Comparison of ENCODE assay signal across 9 mouse cellular contexts in genomic region chr12:102308457-102309011, GRCm38 (mm10). TPM values are rescaled to one million over a fixed set of nuclear protein-coding genes. Genes with fewer than 3 reads are reported as not detected.
DNase-seq lines count a peak whose midpoint lies in the region; ATAC-seq and TF ChIP-seq lines count a peak whose summit lies in the region.
"Had no signal": no experiment of that assay in that cellular context is flagged by ENCODE, and none has a peak within 500 bp of the region (broad histone marks: within the 10 kb centered on the region; RNA-seq: fewer than 3 reads in every experiment).

No protein-coding gene starts in this region.

- no peak for TF ChIP-seq CTCF in liver, embryonic 14.5 days (IDR thresholded peaks at IDR 0.05; ENCODE audit: low read depth)

- TF ChIP-seq EP300 in liver, embryonic 14.5 days (IDR thresholded peaks at IDR 0.05; ENCODE audit: low read depth) = no peak

- no peak overlapping the region for H3K4me3 ChIP-seq in forebrain, embryonic 12.5 days (replicated peaks)
- no peak overlapping the region for H3K4me3 ChIP-seq in forebrain, embryonic 10.5 days
- no peak overlapping the region for H3K4me3 ChIP-seq in heart, embryonic 11.5 days (ENCODE audit: low read depth, low read length)
- no peak overlapping the region for H3K4me3 ChIP-seq in liver, embryonic 14.5 days (ENCODE audit: insufficient read depth in 1 of 2, low read depth in 2 of 2, low read length in 2 of 2)
- H3K4me3 ChIP-seq in neural tube, embryonic 15.5 days (replicated peaks) = no peak overlapping the region
- H3K4me3 ChIP-seq: erythroblast, embryonic 14.5 days had no signal

- H3K4me2 ChIP-seq in forebrain, embryonic 12.5 days = no peak overlapping the region
- peak overlapping the region; percentile 36 for H3K4me2 ChIP-seq in heart, embryonic 11.5 days
- H3K4me2 ChIP-seq in liver, embryonic 14.5 days (ENCODE audit: low read depth) = no peak overlapping the region
- H3K4me2 ChIP-seq in neural tube, embryonic 15.5 days = no peak overlapping the region

- H3K4me1 ChIP-seq in forebrain, embryonic 12.5 days = peaks cover 10% of the 10 kb centered on the region
- H3K4me1 ChIP-seq in forebrain, embryonic 10.5 days = peaks cover 22% of the 10 kb centered on the region
- peaks cover 49% of the 10 kb centered on the region for H3K4me1 ChIP-seq in heart, embryonic 11.5 days (ENCODE audit: control insufficient read depth, insufficient read depth, low read length)
- peaks cover 0 to 34% of the 10 kb centered on the region in 2 experiments; a peak in 2 of 4 replicates for H3K4me1 ChIP-seq in liver, embryonic 14.5 days (replicated peaks; ENCODE audit: control insufficient read depth in 2 of 2, insufficient read depth in 2 of 2, low read length in 1 of 2)
- peaks cover 34% of the 10 kb centered on the region for H3K4me1 ChIP-seq in neural tube, embryonic 15.5 days

- H3K9ac ChIP-seq in forebrain, embryonic 12.5 days = no peak overlapping the region
- 0 out of 2 replicates have a peak overlapping the region, but pooled peaks have one; percentile 34 for H3K9ac ChIP-seq in heart, embryonic 11.5 days (ENCODE audit: low read depth, low read length)
- no peak overlapping the region for H3K9ac ChIP-seq in liver, embryonic 14.5 days (replicated peaks)
- no peak overlapping the region for H3K9ac ChIP-seq in neural tube, embryonic 15.5 days (replicated peaks)

- no peak for ATAC-seq in forebrain, embryonic 12.5 days (ENCODE audit: low FRiP score)
- peak; percentile 62; the same call in 1 of the 2 replicates for ATAC-seq in heart, embryonic 11.5 days (replicated peaks; ENCODE audit: insufficient number of reproducible peaks, low FRiP score, low TSS enrichment)
- ATAC-seq in liver, embryonic 14.5 days (ENCODE audit: insufficient read depth) = peak; percentile 19
- ATAC-seq in neural tube, embryonic 15.5 days (ENCODE audit: low FRiP score) = peak; percentile 53; the same call in 1 of the 2 replicates

- H3K36me3 ChIP-seq in forebrain, embryonic 12.5 days (replicated peaks) = no peaks in the 10 kb centered on the region
- no peaks in the 10 kb centered on the region for H3K36me3 ChIP-seq in forebrain, embryonic 10.5 days (replicated peaks)
- H3K36me3 ChIP-seq in heart, embryonic 11.5 days (ENCODE audit: control insufficient read depth, insufficient read depth, low read length) = no peaks in the 10 kb centered on the region
- no peaks in the 10 kb centered on the region for H3K36me3 ChIP-seq in liver, embryonic 14.5 days (replicated peaks; ENCODE audit: control insufficient read depth, insufficient read depth, low read depth)
- no peaks in the 10 kb centered on the region for H3K36me3 ChIP-seq in neural tube, embryonic 15.5 days

- H3K27me3 ChIP-seq in forebrain, embryonic 12.5 days = no peaks in the 10 kb centered on the region
- H3K27me3 ChIP-seq in forebrain, embryonic 10.5 days (ENCODE audit: poor library complexity, severe bottlenecking) = no peaks in the 10 kb centered on the region
- no peaks in the 10 kb centered on the region for H3K27me3 ChIP-seq in heart, embryonic 11.5 days (ENCODE audit: control insufficient read depth, insufficient read depth, low read length)
- H3K27me3 ChIP-seq in liver, embryonic 14.5 days (ENCODE audit: control insufficient read depth, insufficient read depth, low read length) = no peaks in the 10 kb centered on the region
- no peaks in the 10 kb centered on the region for H3K27me3 ChIP-seq in neural tube, embryonic 15.5 days (replicated peaks)

- no peaks in the 10 kb centered on the region for H3K9me3 ChIP-seq in forebrain, embryonic 12.5 days
- H3K9me3 ChIP-seq in forebrain, embryonic 10.5 days = no peaks in the 10 kb centered on the region
- H3K9me3 ChIP-seq in heart, embryonic 11.5 days (replicated peaks; ENCODE audit: control insufficient read depth, low read length) = no peaks in the 10 kb centered on the region
- H3K9me3 ChIP-seq in liver, embryonic 14.5 days (ENCODE audit: control insufficient read depth, low read length) = no peaks in the 10 kb centered on the region
- no peaks in the 10 kb centered on the region for H3K9me3 ChIP-seq in neural tube, embryonic 15.5 days (replicated peaks)

- WGBS in forebrain, embryonic 12.5 days = 76% methylated on average over 16 of the region's 16 CpGs
- 87% methylated on average over 16 of the region's 16 CpGs for WGBS in forebrain, embryonic 10.5 days
- 24% methylated on average over 16 of the region's 16 CpGs for WGBS in heart, embryonic 11.5 days (ENCODE audit: insufficient replicate concordance)
- 45% methylated on average over 16 of the region's 16 CpGs for WGBS in liver, embryonic 14.5 days (ENCODE audit: insufficient replicate concordance)
- WGBS in neural tube, embryonic 15.5 days = 54% methylated on average over 16 of the region's 16 CpGs

- no peak for DNase-seq in forebrain, embryonic 10.5 days (ENCODE audit: extremely low spot score, low spot score)
- peak; percentile 67 for DNase-seq in adipocyte (ENCODE audit: low spot score)
- DNase-seq in kidney, postnatal 14 days = peak; percentile 76
- DNase-seq in liver, embryonic 14.5 days (ENCODE audit: low read depth in 3 of 3, low spot score in 3 of 3) = no peak
- DNase-seq in embryo, embryonic 10 days (ENCODE audit: low spot score) = no peak

- 0 out of 2 replicates have a peak overlapping the region, but pooled peaks have one; percentile 42 for H3K27ac ChIP-seq in forebrain, embryonic 12.5 days
- H3K27ac ChIP-seq in forebrain, embryonic 10.5 days = no peak overlapping the region
- peak overlapping the region; percentile 89 for H3K27ac ChIP-seq in heart, embryonic 11.5 days (ENCODE audit: low read depth, low read length)
- no peak overlapping the region for H3K27ac ChIP-seq in liver, embryonic 14.5 days
- peak overlapping the region; percentile 48 for H3K27ac ChIP-seq in neural tube, embryonic 15.5 days (replicated peaks)

RNA-seq across cellular contexts. Expression of gene Rin3, which starts 25.7 kb away (rescaled TPM):
- polyA plus RNA-seq in forebrain, embryonic 12.5 days (2016; fragmentation: Nextera tagmentation; extraction: Ambion mirVana) = 2.2 and 2.9 TPM in 2 replicates
- polyA plus RNA-seq in forebrain, embryonic 10.5 days (2016; fragmentation: Nextera tagmentation; extraction: Ambion mirVana) = 2.8 and 3.3 TPM in 2 replicates
- 8.8 and 10.2 TPM in 2 replicates for polyA plus RNA-seq in heart, embryonic 11.5 days (2014; fragmentation: Nextera tagmentation; extraction: Ambion mirVana)
- polyA plus RNA-seq in liver, embryonic 14.5 days (2012; rRNA removed) = 3.1 and 3.2 TPM in 2 replicates
- 4.5 and 5.2 TPM in 2 replicates for polyA plus RNA-seq in liver, embryonic 14.5 days (2014; fragmentation: Nextera tagmentation; extraction: Ambion mirVana)
- polyA plus RNA-seq in neural tube, embryonic 15.5 days (2015; fragmentation: Nextera tagmentation; extraction: Ambion mirVana) = 3.2 and 6.7 TPM in 2 replicates

Comparison
In these comparisons a context has a peak if more than half of its experiments do, and no peak if none do; other contexts are left out.
1. H3K27ac ChIP-seq: peak in forebrain, embryonic 12.5 days (single experiment), heart, embryonic 11.5 days (single experiment) and neural tube, embryonic 15.5 days (single experiment); none in forebrain, embryonic 10.5 days (single experiment) and liver, embryonic 14.5 days (single experiment).
2. DNase-seq: peak in adipocyte (single experiment) and kidney, postnatal 14 days (single experiment); none in forebrain, embryonic 10.5 days (single experiment), liver, embryonic 14.5 days (0 of 3) and embryo, embryonic 10 days (single experiment).